Mouse (Mus musculus): ENCODE results near the gene Lrrc61. TPM values are rescaled to one million over a fixed set of nuclear protein-coding genes. Genes with fewer than 3 reads are reported as not detected.

Lrrc61 gene
- polyA plus RNA-seq, 1 experiment from 2014 or later: 2.4 TPM

DNA sequence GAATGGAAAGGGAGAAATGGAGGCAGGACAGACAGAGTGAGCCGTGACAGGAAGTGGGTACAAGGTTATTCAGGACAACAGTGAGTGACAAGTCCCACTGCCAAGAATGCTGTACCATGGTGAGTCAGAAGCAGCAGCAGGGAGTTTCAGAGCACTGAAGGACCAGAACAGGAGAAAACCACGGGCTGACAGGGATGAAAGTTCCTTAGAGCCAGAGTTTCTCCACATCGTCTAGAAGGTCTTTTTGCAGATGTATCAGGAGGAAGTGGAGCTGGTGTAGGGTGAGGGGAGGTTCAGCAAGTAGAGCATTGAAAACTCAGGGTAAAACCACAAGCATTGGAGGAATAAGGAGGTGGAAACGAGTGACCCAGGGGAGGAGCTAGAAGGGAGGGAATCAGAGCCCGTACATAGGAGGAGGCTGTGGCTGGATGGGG, 24.6 kb downstream of the Lrrc61 start:
- DNase-seq (no peak), ATAC-seq (no peak)
- peak overlapping the region; percentile 55 for H3K27ac ChIP-seq (ENCODE audit: low read depth)
- no peak overlapping the region for H3K4me3 ChIP-seq (ENCODE audit: low read depth, low read length)
- TF ChIP-seq CTCF (IDR thresholded peaks at IDR 0.05; ENCODE audit: low read depth) (no peak), EP300 (IDR thresholded peaks at IDR 0.05; ENCODE audit: low read depth) (no peak)
- WGBS (ENCODE audit: insufficient replicate concordance): 13% methylated on average over 5 of the region's 5 CpGs
- no peak overlapping the region for H3K9ac ChIP-seq (replicated peaks)
- H3K4me1 ChIP-seq (ENCODE audit: insufficient read depth): no peaks in the 10 kb centered on the region
- H3K36me3 ChIP-seq (replicated peaks; ENCODE audit: insufficient read depth, low read length): no peaks in the 10 kb centered on the region
- H3K27me3 ChIP-seq (ENCODE audit: insufficient read depth, low read length): no peaks in the 10 kb centered on the region
- H3K9me3 ChIP-seq (ENCODE audit: low read length): no peaks in the 10 kb centered on the region
- 0 out of 2 replicates have a peak overlapping the region, but pooled peaks have one; percentile 13 for H3K4me2 ChIP-seq (ENCODE audit: low read depth, low read length)

- Histone ChIP-seq H3K9ac (replicated peaks) (no peak overlapping the region), H3K27ac (ENCODE audit: low read depth) (no peak overlapping the region), H3K4me3 (ENCODE audit: low read depth, low read length) (no peak overlapping the region), H3K4me1 (ENCODE audit: insufficient read depth) (no peaks in the 10 kb centered on the region), H3K36me3 (replicated peaks; ENCODE audit: insufficient read depth, low read length) (no peaks in the 10 kb centered on the region), H3K4me2 (ENCODE audit: low read depth, low read length) (no peak overlapping the region), H3K27me3 (ENCODE audit: insufficient read depth, low read length) (no peaks in the 10 kb centered on the region), H3K9me3 (ENCODE audit: low read length) (peaks cover under 1% of the 10 kb centered on the region; the same call in 1 of the 2 replicates)
- ATAC-seq: no peak
- TF ChIP-seq EP300 (IDR thresholded peaks at IDR 0.05; ENCODE audit: low read depth) (no peak), CTCF (IDR thresholded peaks at IDR 0.05; ENCODE audit: low read depth) (no peak)
- DNase-seq: no peak
- WGBS (ENCODE audit: insufficient replicate concordance): 57% methylated on average over 3 of the region's 3 CpGs
These were observed 26.7 kb downstream of the Lrrc61 start for GRCm38 (mm10) chr6:48581257-48581656.

- no peak overlapping the region for H3K4me2 ChIP-seq (ENCODE audit: low read depth, low read length)
- peak; percentile 80 for TF ChIP-seq CTCF (IDR thresholded peaks at IDR 0.05; ENCODE audit: low read depth)
- no peak for TF ChIP-seq EP300 (IDR thresholded peaks at IDR 0.05; ENCODE audit: low read depth)
- H3K4me3 ChIP-seq (ENCODE audit: low read depth, low read length): no peak overlapping the region
- H3K4me1 ChIP-seq (ENCODE audit: insufficient read depth): no peaks in the 10 kb centered on the region
- no peak overlapping the region for H3K9ac ChIP-seq (replicated peaks)
- peaks cover 2% of the 10 kb centered on the region; the same call in 1 of the 2 replicates for H3K9me3 ChIP-seq (ENCODE audit: low read length)
- DNase-seq (no peak), ATAC-seq (no peak)
- H3K27me3 ChIP-seq (ENCODE audit: insufficient read depth, low read length): no peaks in the 10 kb centered on the region
- no peaks in the 10 kb centered on the region for H3K36me3 ChIP-seq (replicated peaks; ENCODE audit: insufficient read depth, low read length)
- H3K27ac ChIP-seq (ENCODE audit: low read depth): no peak overlapping the region
- 64% methylated on average over 3 of the region's 3 CpGs for WGBS (ENCODE audit: insufficient replicate concordance)
These were observed 27.4 kb downstream of the Lrrc61 start for GRCm38 (mm10) chr6:48582037-48582436.

GRCm38 (mm10) chr6:48589194-48589750, 34.7 kb downstream of the Lrrc61 start, which contains the start of gene Gm45021:
Gm45021 (plus strand) TSS chr6:48589610.
- WGBS (ENCODE audit: insufficient replicate concordance): 34% methylated on average over 6 of the region's 6 CpGs
- Histone ChIP-seq H3K9ac (replicated peaks) (no peak within 1 kb of the TSS), H3K4me3 (ENCODE audit: low read depth, low read length) (no peak within 1 kb of the TSS), H3K27me3 (ENCODE audit: insufficient read depth, low read length) (no peaks in the 10 kb centered on the region), H3K4me1 (ENCODE audit: insufficient read depth) (peaks cover 17% of the 10 kb centered on the region), H3K4me2 (ENCODE audit: low read depth, low read length) (no peak within 1 kb of the TSS), H3K27ac (ENCODE audit: low read depth) (peak within 1 kb of the TSS; percentile 44; the same call in 1 of the 2 replicates), H3K36me3 (replicated peaks; ENCODE audit: insufficient read depth, low read length) (no peaks in the 10 kb centered on the region), H3K9me3 (ENCODE audit: low read length) (peaks cover 2% of the 10 kb centered on the region; the same call in 1 of the 2 replicates)
- no peak for ATAC-seq
- DNase-seq: no peak
- TF ChIP-seq EP300 (IDR thresholded peaks at IDR 0.05; ENCODE audit: low read depth) (no peak), CTCF (IDR thresholded peaks at IDR 0.05; ENCODE audit: low read depth) (no peak)

- Histone ChIP-seq H3K9ac (replicated peaks) (no peak overlapping the region), H3K4me2 (ENCODE audit: low read depth, low read length) (0 out of 2 replicates have a peak overlapping the region, but pooled peaks have one; percentile 24)
These were observed 36.7 kb downstream of the Lrrc61 start for GRCm38 (mm10) chr6:48591221-48591845.

DNA sequence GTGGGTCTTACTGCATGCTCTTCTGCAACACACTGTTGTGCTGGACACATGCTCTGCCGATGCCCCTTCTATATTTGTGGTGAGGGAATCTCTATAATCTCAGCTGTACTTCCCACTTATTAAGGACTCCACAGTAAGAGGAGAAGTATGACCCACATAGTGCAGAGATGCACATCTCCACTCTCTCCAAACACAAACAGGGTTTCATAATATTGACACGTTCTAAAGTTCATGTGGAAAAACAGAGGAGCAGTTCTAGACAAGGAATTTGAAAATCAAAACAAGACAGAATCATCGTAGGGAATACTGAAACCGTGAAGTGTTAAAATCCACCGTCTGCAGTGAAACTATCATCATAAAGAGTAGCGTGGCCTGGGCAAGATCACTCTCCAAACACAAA, 37.3 kb downstream of the Lrrc61 start:
- ATAC-seq (no peak), DNase-seq (no peak)
- peaks cover 17% of the 10 kb centered on the region for H3K4me1 ChIP-seq (ENCODE audit: insufficient read depth)
- no peak overlapping the region for H3K9ac ChIP-seq (replicated peaks)
- peaks cover 8% of the 10 kb centered on the region for H3K36me3 ChIP-seq (replicated peaks; ENCODE audit: insufficient read depth, low read length)
- no peak overlapping the region for H3K4me3 ChIP-seq (ENCODE audit: low read depth, low read length)
- H3K9me3 ChIP-seq (ENCODE audit: low read length): no peaks in the 10 kb centered on the region
- TF ChIP-seq EP300 (IDR thresholded peaks at IDR 0.05; ENCODE audit: low read depth) (no peak), CTCF (IDR thresholded peaks at IDR 0.05; ENCODE audit: low read depth) (no peak)
- H3K4me2 ChIP-seq (ENCODE audit: low read depth, low read length): 0 out of 2 replicates have a peak overlapping the region, but pooled peaks have one; percentile 24
- H3K27ac ChIP-seq (ENCODE audit: low read depth): peak overlapping the region; percentile 80
- H3K27me3 ChIP-seq (ENCODE audit: insufficient read depth, low read length): no peaks in the 10 kb centered on the region
- 51% methylated on average over 6 of the region's 6 CpGs for WGBS (ENCODE audit: insufficient replicate concordance)

More at GRCm38 (mm10) chr6:48591221-48591845, 36.7 kb downstream of the Lrrc61 start:
- WGBS (ENCODE audit: insufficient replicate concordance): 60% methylated on average over 3 of the region's 3 CpGs
- no peak for DNase-seq
- Histone ChIP-seq H3K9me3 (ENCODE audit: low read length) (0 out of 2 replicates have a peak, but pooled peaks cover under 1% of the 10 kb centered on the region), H3K27ac (ENCODE audit: low read depth) (peak overlapping the region; percentile 80), H3K36me3 (replicated peaks; ENCODE audit: insufficient read depth, low read length) (peaks cover 3% of the 10 kb centered on the region; the same call in 1 of the 2 replicates), H3K27me3 (ENCODE audit: insufficient read depth, low read length) (no peaks in the 10 kb centered on the region), H3K4me3 (ENCODE audit: low read depth, low read length) (no peak overlapping the region), H3K4me1 (ENCODE audit: insufficient read depth) (peaks cover 17% of the 10 kb centered on the region)
- ATAC-seq: no peak
- TF ChIP-seq CTCF (IDR thresholded peaks at IDR 0.05; ENCODE audit: low read depth) (no peak), EP300 (IDR thresholded peaks at IDR 0.05; ENCODE audit: low read depth) (no peak)
